Mouse (Mus musculus): ENCODE data around the gene Sipa1l3. TPM values are rescaled to one million over a fixed set of nuclear protein-coding genes. Genes with fewer than 3 reads are reported as not detected.

Sipa1l3 gene
- polyA plus RNA-seq, 1 experiment: 38.2 TPM

GRCm38 (mm10) chr7:29450175-29450574 is 68.3 kb downstream of the Sipa1l3 start:
- no peak for DNase-seq (ENCODE audit: extremely low spot score in 1 of 2, low spot score in 1 of 2)

GRCm38 (mm10) chr7:29448830-29449229 is 69.6 kb downstream of the Sipa1l3 start:
- peak; percentile 21 to 67 for DNase-seq (ENCODE audit: extremely low spot score in 1 of 2, low spot score in 1 of 2)

GRCm38 (mm10) chr7:29447147-29447829 is 71.2 kb downstream of the Sipa1l3 start:
- no peak for DNase-seq (ENCODE audit: extremely low spot score in 1 of 2, low spot score in 1 of 2)

GRCm38 (mm10) chr7:29446156-29446555 is 72.3 kb downstream of the Sipa1l3 start:
- DNase-seq (ENCODE audit: extremely low spot score in 1 of 2, low spot score in 1 of 2): no peak

- DNase-seq (ENCODE audit: extremely low spot score in 1 of 2, low spot score in 1 of 2): no peak
Observed at GRCm38 (mm10) chr7:29444527-29444926, 73.9 kb downstream of the Sipa1l3 start.

- peak in 1 of 2 experiments; percentile 50 for DNase-seq (ENCODE audit: extremely low spot score in 1 of 2, low spot score in 1 of 2)
Observed at GRCm38 (mm10) chr7:29444070-29444469, 74.4 kb downstream of the Sipa1l3 start.

GRCm38 (mm10) chr7:29441793-29442192 is 76.6 kb downstream of the Sipa1l3 start:
- DNase-seq (ENCODE audit: extremely low spot score in 1 of 2, low spot score in 1 of 2): no peak

- no peak for DNase-seq (ENCODE audit: extremely low spot score in 1 of 2, low spot score in 1 of 2)
Observed at GRCm38 (mm10) chr7:29441151-29441550, 77.3 kb downstream of the Sipa1l3 start.

- no peak for DNase-seq (ENCODE audit: extremely low spot score in 1 of 2, low spot score in 1 of 2)
Observed at GRCm38 (mm10) chr7:29438655-29439282, 79.7 kb downstream of the Sipa1l3 start.

GRCm38 (mm10) chr7:29438204-29438603 is 80.2 kb downstream of the Sipa1l3 start:
- DNase-seq (ENCODE audit: extremely low spot score in 1 of 2, low spot score in 1 of 2): no peak

GRCm38 (mm10) chr7:29437072-29437471 is 81.4 kb downstream of the Sipa1l3 start:
- DNase-seq (ENCODE audit: extremely low spot score in 1 of 2, low spot score in 1 of 2): no peak

- no peak for DNase-seq (ENCODE audit: extremely low spot score in 1 of 2, low spot score in 1 of 2)
Observed at GRCm38 (mm10) chr7:29434313-29435035, 84.0 kb downstream of the Sipa1l3 start.

- DNase-seq (ENCODE audit: extremely low spot score in 1 of 2, low spot score in 1 of 2): no peak
Observed at GRCm38 (mm10) chr7:29433725-29434124, 84.7 kb downstream of the Sipa1l3 start.

GRCm38 (mm10) chr7:29432947-29433553 is 85.4 kb downstream of the Sipa1l3 start:
- DNase-seq (ENCODE audit: extremely low spot score in 1 of 2, low spot score in 1 of 2): no peak

GRCm38 (mm10) chr7:29432180-29432946 is 86.1 kb downstream of the Sipa1l3 start:
- no peak for DNase-seq (ENCODE audit: extremely low spot score in 1 of 2, low spot score in 1 of 2)

GRCm38 (mm10) chr7:29430739-29431211 is 87.7 kb downstream of the Sipa1l3 start:
- DNase-seq (ENCODE audit: extremely low spot score in 1 of 2, low spot score in 1 of 2): no peak

- no peak for DNase-seq (ENCODE audit: extremely low spot score in 1 of 2, low spot score in 1 of 2)
Observed at GRCm38 (mm10) chr7:29426056-29426455, 92.4 kb downstream of the Sipa1l3 start.

GRCm38 (mm10) chr7:29425413-29425827 is 93.0 kb downstream of the Sipa1l3 start:
- peak; percentile 25 to 52 for DNase-seq (ENCODE audit: extremely low spot score in 1 of 2, low spot score in 1 of 2)

- no peak for DNase-seq (ENCODE audit: extremely low spot score in 1 of 2, low spot score in 1 of 2)
Observed at GRCm38 (mm10) chr7:29424690-29425089, 93.8 kb downstream of the Sipa1l3 start.

GRCm38 (mm10) chr7:29421909-29422244 is 96.6 kb downstream of the Sipa1l3 start:
- no peak for DNase-seq (ENCODE audit: extremely low spot score in 1 of 2, low spot score in 1 of 2)

Measured in frontal cortex, adult 2 months (tissue).